Mouse (Mus musculus) T-helper 17 cell (primary cell): ENCODE measurements around the gene Lhx5.

Source experiments
- in situ Hi-C, 2 experiments: fragments of 300-600 bp; cut with MboI, MseI; formaldehyde crosslinking; loops; 1 replicate in 1 of 2; 2 replicates in 1 of 2; pipeline ENCODE4 v1.15.1; 2025; ENCODE audit warnings: high pct_unique_total_duplicates in 2 of 2

The Lhx5 gene

DNA sequence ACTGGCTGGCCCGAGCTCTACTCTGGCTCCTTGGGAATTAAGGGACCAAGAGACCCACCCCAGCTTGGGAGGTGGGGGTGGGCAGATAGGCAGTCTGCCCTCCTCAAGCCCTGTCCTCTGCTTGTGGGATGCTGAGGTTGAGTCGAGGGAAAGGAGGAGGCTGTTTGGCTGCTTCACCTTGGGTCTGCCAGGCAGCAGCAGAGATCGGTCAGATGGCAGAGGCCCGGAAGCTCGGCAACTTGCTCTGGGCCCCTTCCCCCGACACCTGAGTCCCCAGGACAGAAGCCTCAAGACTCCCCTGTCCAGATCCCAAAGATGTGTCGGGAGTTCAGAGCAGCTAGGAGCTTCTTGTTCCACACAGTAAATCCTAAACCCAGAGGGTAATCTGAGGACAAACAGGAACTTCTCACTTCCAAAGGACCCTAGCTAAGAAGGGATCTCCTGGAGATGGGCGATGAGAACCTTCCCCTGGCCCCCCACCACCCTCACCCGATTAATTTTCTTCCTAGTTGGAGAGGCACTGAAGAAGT, 1.1 kb downstream of the Lhx5 start:
- in situ Hi-C loops, result no loop called here

DNA sequence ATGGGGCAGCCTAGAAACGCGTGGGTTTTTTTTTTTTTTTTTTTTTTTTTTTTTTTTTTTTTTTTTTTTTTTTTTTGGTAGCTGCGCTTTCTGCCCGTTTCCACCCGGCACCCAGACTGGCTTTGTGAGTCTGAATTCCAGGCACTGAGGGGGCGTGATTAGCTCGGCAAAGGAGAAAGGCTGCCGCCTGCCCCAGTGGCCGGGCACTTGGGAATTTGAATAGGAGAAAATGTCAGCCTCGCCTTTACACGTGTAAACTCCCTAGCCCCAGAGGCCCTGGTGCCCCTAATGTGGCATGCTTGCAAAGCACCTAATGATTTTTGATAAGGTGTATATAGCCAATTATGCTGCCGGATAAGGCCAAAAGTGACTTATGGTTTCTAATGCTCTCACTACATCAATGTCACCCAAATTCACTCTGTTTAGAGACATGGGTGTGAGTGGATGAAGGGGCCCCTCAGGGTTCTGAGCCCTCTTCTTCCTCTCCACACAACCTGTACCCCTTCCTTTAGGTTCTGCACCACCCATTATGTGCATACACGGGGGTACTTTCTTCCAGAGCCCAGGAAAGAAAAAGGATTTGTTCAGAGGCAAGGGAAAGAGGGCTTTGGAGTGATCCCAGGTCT, 1.7 kb downstream of the Lhx5 start:
- in situ Hi-C loops, result no loop called here

DNA sequence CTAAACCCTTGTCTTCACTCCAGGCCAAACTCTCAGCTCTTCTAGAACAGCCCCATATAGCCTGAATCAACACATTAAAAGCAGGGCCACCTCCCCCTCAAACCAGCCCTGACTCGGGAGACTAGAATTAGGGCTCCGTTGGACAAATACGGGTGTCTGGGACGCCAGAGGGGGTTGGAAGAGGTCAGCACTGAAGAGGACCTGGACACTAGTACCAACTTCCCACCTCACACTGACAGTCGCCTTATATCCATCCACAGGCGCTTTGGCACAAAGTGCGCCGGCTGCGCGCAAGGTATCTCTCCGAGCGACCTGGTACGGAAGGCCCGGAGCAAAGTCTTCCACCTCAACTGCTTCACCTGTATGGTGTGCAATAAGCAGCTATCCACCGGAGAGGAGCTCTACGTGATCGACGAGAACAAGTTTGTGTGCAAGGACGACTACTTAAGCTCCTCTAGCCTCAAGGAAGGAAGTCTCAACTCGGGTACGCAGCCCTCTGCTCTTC, 2.8 kb downstream of the Lhx5 start:
- in situ Hi-C loops, result no loop called here

DNA sequence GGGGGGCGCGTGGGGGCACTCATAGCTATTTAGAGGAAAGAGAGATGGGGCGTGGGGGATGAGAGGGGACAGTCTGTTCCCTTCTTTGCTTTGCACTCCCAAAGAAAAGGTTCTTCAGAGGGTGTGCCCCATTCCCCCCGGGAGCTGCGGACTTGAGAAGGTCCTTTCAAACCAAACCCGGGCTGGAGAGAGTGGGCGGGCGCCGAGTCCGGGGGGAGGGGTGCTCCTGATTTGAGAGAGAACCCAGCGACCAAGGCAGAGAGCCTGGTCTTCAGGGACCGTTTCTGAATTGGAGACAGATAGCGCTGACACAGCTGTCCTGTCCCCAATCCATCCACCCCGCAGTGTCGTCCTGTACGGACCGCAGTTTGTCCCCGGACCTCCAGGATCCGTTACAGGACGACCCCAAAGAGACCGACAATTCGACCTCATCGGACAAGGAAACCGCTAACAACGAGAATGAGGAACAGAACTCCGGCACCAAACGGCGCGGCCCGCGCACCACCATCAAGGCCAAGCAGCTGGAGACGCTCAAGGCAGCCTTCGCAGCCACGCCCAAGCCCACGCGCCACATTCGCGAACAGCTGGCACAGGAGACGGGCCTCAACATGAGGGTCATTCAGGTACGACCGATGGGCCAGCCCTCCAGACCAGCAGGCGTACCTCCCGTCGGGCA, 3.6 kb downstream of the Lhx5 start:
- in situ Hi-C loops, result no loop called here

DNA sequence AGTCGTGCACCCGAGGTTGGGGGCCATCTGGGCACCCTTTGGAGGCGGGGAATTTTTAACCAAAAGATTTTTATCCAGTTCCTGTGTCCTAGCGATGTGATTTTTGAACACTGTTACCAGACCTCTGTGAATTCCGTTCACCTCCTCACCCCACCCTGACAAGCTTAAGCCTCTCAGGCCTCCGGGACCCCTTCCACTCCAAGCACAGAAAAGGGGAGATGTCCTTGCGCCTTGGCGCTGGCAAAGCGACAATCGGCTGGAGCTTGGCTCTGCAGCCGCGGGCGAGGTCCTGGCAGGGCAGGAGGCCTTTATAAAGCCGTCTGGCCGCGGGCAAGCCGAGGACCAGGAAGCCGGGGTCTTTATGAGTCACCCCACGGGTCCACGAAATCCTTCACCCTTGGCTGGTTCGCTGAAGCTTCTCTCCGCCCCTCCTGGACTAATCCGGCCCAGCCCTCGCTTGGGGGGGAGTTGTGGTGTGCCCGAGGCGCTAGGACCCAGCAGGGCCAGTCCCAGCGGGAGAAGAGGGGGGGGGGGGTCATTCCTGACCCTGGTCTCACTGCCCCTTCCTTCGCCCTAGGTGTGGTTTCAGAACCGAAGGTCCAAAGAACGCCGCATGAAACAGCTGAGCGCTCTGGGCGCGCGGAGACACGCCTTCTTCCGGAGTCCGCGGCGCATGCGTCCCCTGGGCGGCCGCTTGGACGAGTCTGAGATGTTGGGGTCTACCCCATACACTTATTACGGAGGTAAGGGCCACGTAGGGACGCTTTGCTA, 4.4 kb downstream of the Lhx5 start:
- in situ Hi-C loops, result no loop called here

DNA sequence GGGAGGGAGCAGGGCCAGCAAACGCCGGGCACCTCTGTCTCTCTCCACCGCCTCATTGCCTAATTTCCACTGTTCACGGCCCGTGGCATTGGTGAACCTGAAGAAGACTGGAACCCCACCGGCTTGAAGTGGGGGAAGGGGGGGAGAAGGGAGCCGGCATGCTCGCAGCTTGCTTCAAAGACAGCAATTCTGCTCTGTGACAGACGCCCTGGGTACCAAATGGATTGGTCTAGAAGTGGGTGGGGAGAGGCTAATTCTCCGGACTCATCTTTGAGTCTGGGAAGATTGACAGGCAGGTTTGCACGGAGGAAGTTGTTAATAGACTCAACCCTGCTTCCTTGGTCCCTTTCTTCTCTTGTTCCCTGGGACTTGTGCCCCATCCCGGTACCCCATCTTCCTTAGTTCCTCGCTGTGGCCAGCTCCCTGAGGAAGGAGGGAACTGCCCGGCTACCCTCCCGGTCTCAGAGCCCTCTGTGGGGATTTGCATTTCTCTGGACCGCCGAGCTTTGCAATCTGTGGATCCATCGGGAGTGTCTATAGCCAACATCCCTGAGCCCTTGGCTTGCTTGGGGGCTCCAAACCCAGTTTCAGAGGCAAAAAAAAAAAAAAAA, 5.5 kb downstream of the Lhx5 start:
- in situ Hi-C loops, result no loop called here

DNA sequence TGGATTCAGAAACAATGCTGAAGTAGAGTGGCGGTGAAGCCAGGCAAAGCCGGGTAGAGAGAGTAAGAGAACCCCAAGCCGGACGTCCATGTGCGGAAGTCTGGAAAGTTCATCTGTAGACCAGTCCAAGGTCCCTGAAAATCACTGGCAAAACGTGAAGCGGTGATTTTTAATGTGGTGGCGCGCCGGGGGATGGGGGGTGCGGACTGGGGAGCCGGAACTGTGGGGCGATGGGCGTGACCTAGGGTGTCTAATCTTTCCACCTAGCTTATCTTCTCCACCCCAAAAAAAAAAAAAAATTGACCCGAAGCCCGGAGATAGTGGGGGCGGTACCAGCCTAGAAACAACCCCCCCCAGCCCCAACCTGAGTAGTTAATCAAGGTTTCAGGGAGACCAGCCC, 6.0 kb downstream of the Lhx5 start:
- in situ Hi-C loops, result no loop called here

DNA sequence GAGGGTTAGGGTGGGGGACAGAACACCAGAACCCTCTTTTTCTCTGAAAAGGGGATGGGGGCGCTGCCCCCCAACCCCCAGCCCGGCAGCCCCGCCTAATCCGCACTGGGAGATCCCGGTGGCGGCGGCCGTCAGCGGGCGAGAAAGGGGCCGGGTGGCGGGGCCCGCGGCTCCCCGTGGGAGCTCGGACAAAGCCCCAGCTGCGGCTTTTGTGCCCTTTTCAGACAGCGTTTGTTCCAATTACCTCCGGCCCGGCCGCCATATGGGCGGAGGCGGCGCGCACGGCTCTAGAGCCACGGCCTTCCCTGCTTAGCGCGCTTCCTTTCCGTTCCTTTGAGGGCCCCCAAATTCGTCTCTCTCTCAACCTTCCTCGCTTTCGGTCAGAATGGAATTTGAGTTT, 6.5 kb downstream of the Lhx5 start:
- in situ Hi-C loops, result no loop called here

DNA sequence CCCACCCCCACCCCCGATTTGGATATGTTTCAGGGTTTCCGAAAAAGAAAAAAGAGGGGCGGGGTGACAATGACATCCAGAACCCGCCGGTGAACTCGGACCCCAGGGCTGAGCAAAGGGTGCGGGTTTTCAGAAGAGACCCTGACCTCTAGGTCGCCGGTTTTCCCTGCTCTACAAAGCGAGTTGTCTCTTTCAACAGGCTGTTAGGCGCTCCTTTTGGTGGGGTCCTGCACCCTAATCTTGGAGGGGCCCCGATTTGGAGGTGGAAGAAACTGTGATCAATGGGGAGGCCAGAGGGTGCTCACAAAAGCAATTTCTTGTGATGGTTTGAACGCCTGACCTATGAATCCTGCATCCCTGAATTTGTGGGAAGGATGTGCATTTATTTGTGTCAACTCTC, 7.0 kb downstream of the Lhx5 start:
- in situ Hi-C loops, result no loop called here

DNA sequence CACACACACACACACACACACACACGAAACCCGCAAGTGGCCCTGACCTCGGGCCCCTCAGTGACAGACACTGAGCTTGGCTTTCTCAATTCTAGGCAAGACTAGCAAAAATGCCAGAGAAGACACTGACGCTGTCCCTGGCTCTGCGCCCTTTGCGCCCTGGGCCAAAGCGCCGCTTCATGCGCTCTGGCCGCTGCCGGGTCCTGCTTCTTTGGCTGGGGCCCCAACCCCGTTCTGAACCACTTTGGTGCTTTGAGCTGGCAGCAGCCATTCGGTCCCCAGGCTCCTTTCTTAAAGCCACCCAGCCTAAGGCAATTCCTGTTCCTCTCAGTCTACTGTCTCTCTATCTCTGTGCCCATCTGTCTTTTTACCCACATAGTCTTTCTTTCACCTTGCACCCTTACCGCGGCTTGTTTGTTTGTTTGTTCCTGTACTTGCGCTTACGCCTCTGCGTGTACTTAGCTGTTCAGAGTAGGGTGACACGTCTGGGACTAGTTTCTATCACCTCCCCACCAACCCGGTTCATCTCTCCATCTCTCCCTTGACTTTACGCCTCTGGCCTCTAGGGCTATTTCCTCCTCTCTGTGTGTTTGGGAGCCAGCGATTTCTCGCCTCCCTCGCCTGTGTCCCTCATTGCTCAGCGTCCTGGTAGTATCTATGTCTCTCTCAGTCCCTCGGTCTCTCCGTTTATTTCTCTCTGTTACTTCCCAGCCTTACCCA, 7.7 kb downstream of the Lhx5 start:
- in situ Hi-C loops, result no loop called here

DNA sequence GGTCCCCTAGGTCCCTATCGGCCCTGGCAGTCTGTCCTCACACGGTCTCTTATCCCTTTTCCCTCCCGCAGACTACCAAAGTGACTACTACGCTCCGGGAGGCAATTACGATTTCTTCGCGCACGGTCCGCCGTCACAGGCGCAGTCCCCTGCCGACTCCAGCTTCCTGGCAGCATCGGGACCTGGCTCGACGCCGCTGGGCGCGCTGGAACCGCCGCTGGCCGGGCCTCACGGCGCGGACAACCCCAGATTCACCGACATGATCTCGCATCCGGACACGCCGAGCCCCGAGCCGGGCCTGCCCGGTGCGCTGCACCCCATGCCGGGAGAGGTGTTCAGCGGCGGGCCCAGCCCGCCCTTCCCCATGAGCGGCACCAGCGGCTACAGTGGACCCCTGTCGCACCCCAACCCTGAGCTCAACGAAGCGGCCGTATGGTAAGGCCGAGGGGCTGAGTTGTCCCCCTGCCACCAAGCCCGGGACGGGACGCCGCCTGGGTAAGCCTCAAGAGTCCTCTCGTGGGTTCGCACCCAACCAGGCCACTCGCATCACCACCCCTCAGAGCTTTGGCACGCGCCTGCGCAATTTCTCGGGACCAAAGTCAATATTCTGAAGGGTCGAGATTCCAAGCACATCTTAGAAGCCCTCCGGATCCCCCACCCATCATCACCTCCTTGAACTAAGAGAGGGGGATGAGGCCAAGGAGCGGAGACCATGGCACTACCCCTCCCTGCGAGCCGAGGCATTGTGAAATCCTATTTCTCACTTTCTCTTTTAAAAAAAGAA, 8.6 kb downstream of the Lhx5 start:
- in situ Hi-C loops, result no loop called here

DNA sequence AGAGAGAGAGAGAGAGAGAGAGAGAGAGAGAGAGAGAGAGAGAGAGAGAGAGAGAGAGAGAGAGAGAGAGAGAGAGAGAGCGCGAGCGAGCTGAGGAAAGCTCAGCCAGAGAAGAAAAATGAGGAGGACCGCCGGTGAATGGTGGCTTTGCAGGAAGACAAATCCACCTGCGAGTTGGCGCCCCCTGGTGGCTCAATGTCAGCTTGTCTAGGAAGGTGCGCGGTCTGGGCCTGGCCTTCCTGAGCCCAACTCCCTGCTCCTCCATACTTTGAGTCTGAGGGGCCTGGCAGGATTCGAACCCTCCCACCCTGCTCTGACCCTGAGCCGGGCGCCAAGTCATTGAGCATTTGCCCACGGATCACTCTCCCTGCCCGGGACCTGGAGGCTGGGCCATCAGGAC, 9.2 kb downstream of the Lhx5 start:
- in situ Hi-C loops, result no loop called here

DNA sequence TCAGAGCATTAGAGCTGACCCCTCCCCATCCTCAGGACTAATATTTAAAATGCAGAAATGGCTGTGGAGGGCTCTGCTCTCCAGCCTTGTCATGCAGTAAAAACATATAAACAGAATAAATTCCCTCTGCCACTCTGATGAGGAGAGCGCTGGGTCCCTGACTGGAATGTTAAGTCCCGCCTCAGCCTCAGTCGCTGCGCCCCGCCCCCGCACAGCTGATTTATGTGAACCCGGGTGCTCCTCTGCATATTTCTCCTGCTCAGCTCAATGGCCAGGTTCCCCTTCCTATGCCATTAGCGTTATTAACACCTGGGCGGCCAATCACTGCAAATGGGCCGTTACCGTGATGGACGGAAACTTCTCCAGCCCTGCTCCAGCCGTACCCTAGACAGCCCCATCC, 15.8 kb downstream of the Lhx5 start:
- in situ Hi-C loops, result no loop called here

DNA sequence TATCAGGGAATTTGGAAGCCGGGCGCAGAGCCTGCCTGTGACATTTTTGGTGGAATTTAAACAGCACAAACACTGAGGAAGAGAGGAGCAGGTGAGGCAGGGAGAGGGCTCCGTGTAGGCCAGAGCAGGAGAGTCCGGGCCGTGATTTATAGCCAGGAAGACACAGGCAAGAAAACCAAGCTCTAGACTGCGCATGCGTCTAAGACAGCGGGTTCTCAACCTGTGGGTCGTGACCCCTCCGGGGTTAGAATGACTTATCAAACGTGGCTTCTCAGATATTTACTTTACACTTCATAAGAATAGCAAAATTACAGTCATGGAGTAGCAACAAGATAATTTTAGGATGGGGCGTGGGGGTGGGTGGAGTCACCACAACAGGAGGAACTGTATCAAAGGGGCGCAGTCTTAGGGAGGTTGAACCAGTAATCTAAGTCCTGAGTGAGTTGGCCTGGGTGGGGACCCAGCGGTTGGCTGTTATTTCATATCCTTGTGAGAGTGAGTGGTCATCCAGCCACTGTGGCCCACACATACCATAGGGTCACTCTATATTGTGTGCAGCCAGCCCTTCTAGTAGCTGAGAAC, 23.3 kb downstream of the Lhx5 start:
- in situ Hi-C loops, result no loop called here

DNA sequence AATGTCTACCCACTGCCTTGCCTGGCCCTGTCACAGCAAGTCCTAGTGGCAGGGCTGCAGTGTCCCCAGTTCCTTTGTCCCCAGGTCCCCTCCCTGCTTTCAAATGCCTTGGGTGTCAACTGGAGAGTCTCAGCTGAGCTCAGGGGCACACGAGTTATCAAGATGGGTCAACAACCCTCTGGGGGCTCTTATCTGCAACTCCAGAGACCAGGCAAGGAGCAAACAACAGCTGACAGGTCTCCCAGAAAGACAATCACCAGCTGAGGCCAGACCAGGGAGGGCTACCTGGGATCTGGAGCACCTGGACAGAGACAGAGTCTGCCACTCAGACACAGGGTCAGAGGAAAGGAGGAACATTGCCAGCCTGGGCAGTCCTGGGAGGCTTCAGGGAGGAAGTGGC, 24.8 kb downstream of the Lhx5 start:
- in situ Hi-C loops, result no loop called here

DNA sequence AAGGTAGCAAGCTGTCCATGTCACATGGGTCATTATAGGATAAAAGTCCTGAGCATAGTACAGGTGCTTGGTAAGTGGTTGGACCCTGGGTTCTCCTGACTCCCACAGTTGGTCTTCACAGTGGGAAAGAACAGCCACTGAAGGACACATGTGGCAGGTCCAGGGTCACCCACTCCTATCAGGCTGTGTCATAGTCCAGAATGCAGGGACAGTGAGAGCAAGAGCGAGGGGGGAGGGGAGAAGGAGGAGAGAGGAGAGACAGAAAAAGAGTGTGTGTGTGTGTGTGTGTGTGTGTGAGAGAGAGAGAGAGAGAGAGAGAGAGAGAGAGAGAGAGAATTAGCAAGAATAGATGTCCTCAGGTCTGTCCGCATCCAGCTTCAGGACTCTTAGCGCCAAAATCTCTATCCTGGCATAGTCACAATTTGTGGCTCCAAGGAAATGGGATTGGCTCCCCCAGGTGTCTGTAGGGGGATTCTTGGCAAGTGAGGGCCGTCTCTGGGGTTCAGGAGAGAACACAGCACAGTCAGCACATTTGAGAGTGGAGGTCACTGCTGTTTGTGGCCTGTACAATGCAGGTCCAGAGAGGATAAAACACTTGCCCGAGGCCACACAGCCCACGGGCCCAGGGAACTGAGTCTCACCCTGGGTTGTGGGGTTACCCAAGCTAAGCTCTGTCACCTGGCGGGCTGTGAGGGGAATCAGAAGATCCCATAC, 25.5 kb downstream of the Lhx5 start:
- in situ Hi-C loops, result no loop called here

DNA sequence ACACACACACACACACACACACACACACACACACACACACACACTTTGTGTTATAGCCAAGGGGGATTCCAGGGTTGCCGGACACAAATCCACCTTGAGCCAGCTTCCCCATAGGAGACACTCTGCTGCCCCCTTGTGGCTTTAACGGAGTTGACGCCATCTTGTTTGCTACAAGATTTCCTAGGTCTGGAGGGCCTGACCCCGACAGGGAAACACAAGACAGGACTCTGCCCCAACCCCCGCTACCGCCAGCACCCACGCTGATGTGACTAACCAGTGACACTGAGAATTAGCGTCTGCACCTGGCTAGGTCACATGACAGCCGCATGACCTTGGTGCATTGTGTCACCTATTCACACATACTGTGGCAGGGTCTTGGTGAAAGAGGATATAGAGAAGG, 26.1 kb downstream of the Lhx5 start:
- in situ Hi-C loops, result no loop called here

DNA sequence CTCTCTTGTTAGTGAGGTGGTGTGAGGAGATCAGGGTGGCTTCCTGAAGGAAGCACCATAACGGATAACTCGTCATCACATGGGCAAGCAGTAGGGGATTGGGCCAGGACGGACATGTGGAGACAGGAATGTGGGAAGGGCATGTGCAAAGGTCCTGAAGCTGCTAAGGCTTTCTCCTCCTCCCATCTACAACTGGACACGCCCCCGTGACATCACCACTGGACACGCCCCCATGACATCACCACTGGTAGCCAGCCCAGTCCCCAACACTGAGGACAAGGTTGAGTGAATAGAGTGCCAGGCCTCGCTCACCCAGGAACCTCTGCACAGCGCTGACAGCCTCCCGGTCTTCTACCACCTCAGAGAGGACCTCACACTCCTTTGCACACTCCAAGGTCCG, 27.6 kb downstream of the Lhx5 start:
- in situ Hi-C loops, result no loop called here

DNA sequence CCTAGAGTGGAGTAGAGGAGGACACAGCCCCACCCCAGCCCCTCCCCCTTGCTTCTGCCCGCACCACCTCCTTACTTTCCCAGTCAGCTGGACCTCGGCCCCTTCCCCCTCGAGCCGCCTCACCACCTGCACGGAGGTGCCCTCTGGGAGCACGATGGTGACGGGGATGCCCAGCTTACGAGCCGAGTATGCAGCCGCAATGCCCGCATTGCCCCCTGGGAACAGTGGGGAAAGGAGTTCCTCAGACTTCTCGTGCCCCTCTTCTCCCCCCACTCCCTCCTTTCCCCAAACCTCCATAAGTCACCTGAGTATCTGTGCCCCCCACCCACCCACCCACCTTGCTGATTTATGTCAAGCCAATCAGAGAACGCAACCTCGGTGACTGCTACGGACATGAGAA, 30.4 kb downstream of the Lhx5 start:
- in situ Hi-C loops, result no loop called here

DNA sequence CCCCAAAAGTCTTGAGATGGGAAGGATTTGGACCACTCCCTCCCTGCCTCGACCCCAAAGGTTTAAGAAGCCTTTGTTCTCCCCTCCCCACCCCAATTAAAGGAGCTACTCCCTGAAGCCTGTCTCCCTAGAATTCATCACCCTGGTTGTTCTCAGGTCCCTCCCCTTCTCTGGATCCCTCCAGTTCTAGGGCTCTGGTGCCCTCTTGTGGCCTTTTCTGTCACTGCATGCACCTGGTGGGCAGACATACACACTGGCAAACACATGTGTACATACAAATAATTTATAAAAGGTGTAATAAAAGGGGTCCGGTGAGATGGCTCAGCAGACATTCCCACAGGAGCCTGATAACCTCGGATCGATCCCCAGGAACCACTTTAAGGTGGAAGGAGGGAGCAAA, 32.8 kb downstream of the Lhx5 start:
- in situ Hi-C loops, result no loop called here
